Mouse (Mus musculus): ENCODE measurements around the gene Cd52. TPM values are rescaled to one million over a fixed set of nuclear protein-coding genes. Genes with fewer than 3 reads are reported as not detected.
A peak's percentile ranks its signal among the peaks of the same experiment; 100 is the strongest.

Gene Cd52
- polyA plus RNA-seq, 1 experiment from 2014 or later = 8.3 TPM

- no peaks in the 10 kb centered on the region for H3K9me3 ChIP-seq
- H3K27ac ChIP-seq = no peak overlapping the region
Observed at GRCm38 (mm10) chr4:134087412-134087811, 7.5 kb downstream of the Cd52 start.

GRCm38 (mm10) chr4:134084999-134085398, 9.9 kb downstream of the Cd52 start:
- no peak overlapping the region for H3K4me2 ChIP-seq (replicated peaks)
- no peaks in the 10 kb centered on the region for H3K36me3 ChIP-seq
- WGBS = 86% methylated on average over 4 of the region's 4 CpGs
- no peak for ATAC-seq (ENCODE audit: insufficient number of reproducible peaks, insufficient read depth, low FRiP score, low TSS enrichment)
- peaks cover 12% of the 10 kb centered on the region for H3K4me1 ChIP-seq
- H3K9ac ChIP-seq = no peak overlapping the region
- peaks cover 18% of the 10 kb centered on the region for H3K27me3 ChIP-seq
- no peaks in the 10 kb centered on the region for H3K9me3 ChIP-seq
- H3K4me3 ChIP-seq = no peak overlapping the region
- H3K27ac ChIP-seq = no peak overlapping the region

More at GRCm38 (mm10) chr4:134087412-134087811, 7.5 kb downstream of the Cd52 start:
- 32% methylated on average over 7 of the region's 7 CpGs for WGBS
- Histone ChIP-seq H3K4me2 (replicated peaks) (no peak overlapping the region), H3K27me3 (peaks cover 1% of the 10 kb centered on the region; the same call in 1 of the 2 replicates), H3K4me1 (peaks cover 1% of the 10 kb centered on the region; the same call in 1 of the 2 replicates), H3K9ac (no peak overlapping the region), H3K4me3 (no peak overlapping the region), H3K36me3 (no peaks in the 10 kb centered on the region)
- no peak; the same call in 1 of the 2 replicates for ATAC-seq (ENCODE audit: insufficient number of reproducible peaks, insufficient read depth, low FRiP score, low TSS enrichment)

GRCm38 (mm10) chr4:134082460-134082859, 12.4 kb downstream of the Cd52 start:
- peaks cover 18% of the 10 kb centered on the region for H3K27me3 ChIP-seq
- H3K27ac ChIP-seq = no peak overlapping the region
- H3K4me1 ChIP-seq = peaks cover 12% of the 10 kb centered on the region
- H3K9me3 ChIP-seq = no peaks in the 10 kb centered on the region
- no peaks in the 10 kb centered on the region for H3K36me3 ChIP-seq
- H3K4me2 ChIP-seq (replicated peaks) = peak overlapping the region; percentile 87
- ATAC-seq (ENCODE audit: insufficient number of reproducible peaks, insufficient read depth, low FRiP score, low TSS enrichment) = no peak
- 15% methylated on average over 7 of the region's 7 CpGs for WGBS
- peak overlapping the region; percentile 44 for H3K4me3 ChIP-seq
- no peak overlapping the region for H3K9ac ChIP-seq

- H3K9ac ChIP-seq = no peak overlapping the region
- under 1% methylated on average over 39 of the region's 41 CpGs for WGBS
- no peaks in the 10 kb centered on the region for H3K9me3 ChIP-seq
- H3K4me1 ChIP-seq = peaks cover 12% of the 10 kb centered on the region
- H3K4me3 ChIP-seq = peak overlapping the region; percentile 44
- peaks cover 18% of the 10 kb centered on the region for H3K27me3 ChIP-seq
- ATAC-seq (ENCODE audit: insufficient number of reproducible peaks, insufficient read depth, low FRiP score, low TSS enrichment) = peak; percentile 82
- H3K36me3 ChIP-seq = no peaks in the 10 kb centered on the region
- peak overlapping the region; percentile 87 for H3K4me2 ChIP-seq (replicated peaks)
- no peak overlapping the region for H3K27ac ChIP-seq
Observed at GRCm38 (mm10) chr4:134081730-134082386, 13.0 kb downstream of the Cd52 start.

GRCm38 (mm10) chr4:134080674-134081073, 14.2 kb downstream of the Cd52 start:
- 83% methylated on average over 4 of the region's 4 CpGs for WGBS
- no peak overlapping the region for H3K4me3 ChIP-seq

GRCm38 (mm10) chr4:134078694-134079093, 16.2 kb downstream of the Cd52 start:
- H3K9me3 ChIP-seq = no peaks in the 10 kb centered on the region
- H3K36me3 ChIP-seq = no peaks in the 10 kb centered on the region
- no peak overlapping the region for H3K4me2 ChIP-seq (replicated peaks)
- no peak overlapping the region for H3K9ac ChIP-seq
- ATAC-seq (ENCODE audit: insufficient number of reproducible peaks, insufficient read depth, low FRiP score, low TSS enrichment) = no peak
- peaks cover 18% of the 10 kb centered on the region for H3K27me3 ChIP-seq
- H3K27ac ChIP-seq = no peak overlapping the region
- no peak overlapping the region for H3K4me3 ChIP-seq
- H3K4me1 ChIP-seq = peaks cover 12% of the 10 kb centered on the region
- WGBS = 16% methylated on average over 3 of the region's 3 CpGs

More at GRCm38 (mm10) chr4:134080674-134081073, 14.2 kb downstream of the Cd52 start:
- H3K36me3 ChIP-seq = no peaks in the 10 kb centered on the region
- H3K4me2 ChIP-seq (replicated peaks) = no peak overlapping the region
- H3K4me1 ChIP-seq = peaks cover 12% of the 10 kb centered on the region
- no peak overlapping the region for H3K27ac ChIP-seq
- peaks cover 18% of the 10 kb centered on the region for H3K27me3 ChIP-seq
- H3K9ac ChIP-seq = no peak overlapping the region
- no peak for ATAC-seq (ENCODE audit: insufficient number of reproducible peaks, insufficient read depth, low FRiP score, low TSS enrichment)
- H3K9me3 ChIP-seq = no peaks in the 10 kb centered on the region

- H3K4me2 ChIP-seq (replicated peaks) = no peak overlapping the region
- H3K27ac ChIP-seq = no peak overlapping the region
- WGBS = 83% methylated on average over 4 of the region's 4 CpGs
- H3K27me3 ChIP-seq = peaks cover 21% of the 10 kb centered on the region
- no peaks in the 10 kb centered on the region for H3K36me3 ChIP-seq
- H3K4me3 ChIP-seq = no peak overlapping the region
- ATAC-seq (ENCODE audit: insufficient number of reproducible peaks, insufficient read depth, low FRiP score, low TSS enrichment) = no peak
- H3K9me3 ChIP-seq = no peaks in the 10 kb centered on the region
- no peaks in the 10 kb centered on the region; the same call in 1 of the 2 replicates for H3K4me1 ChIP-seq
- no peak overlapping the region for H3K9ac ChIP-seq
Observed at GRCm38 (mm10) chr4:134068793-134069580, 25.9 kb downstream of the Cd52 start.

GRCm38 (mm10) chr4:134067833-134068544, 26.9 kb downstream of the Cd52 start:
- no peaks in the 10 kb centered on the region; the same call in 1 of the 2 replicates for H3K4me1 ChIP-seq
- H3K27ac ChIP-seq = no peak overlapping the region
- H3K36me3 ChIP-seq = no peaks in the 10 kb centered on the region
- no peaks in the 10 kb centered on the region for H3K9me3 ChIP-seq
- ATAC-seq (ENCODE audit: insufficient number of reproducible peaks, insufficient read depth, low FRiP score, low TSS enrichment) = no peak
- H3K4me3 ChIP-seq = no peak overlapping the region
- H3K9ac ChIP-seq = no peak overlapping the region
- H3K27me3 ChIP-seq = peaks cover 22% of the 10 kb centered on the region
- no peak overlapping the region for H3K4me2 ChIP-seq (replicated peaks)
- WGBS = 84% methylated on average over 7 of the region's 7 CpGs

- Histone ChIP-seq H3K4me1 (no peaks in the 10 kb centered on the region; the same call in 1 of the 2 replicates), H3K4me2 (replicated peaks) (no peak overlapping the region), H3K27me3 (peaks cover 25% of the 10 kb centered on the region), H3K4me3 (no peak overlapping the region), H3K27ac (no peak overlapping the region), H3K9ac (no peak overlapping the region), H3K9me3 (no peaks in the 10 kb centered on the region), H3K36me3 (no peaks in the 10 kb centered on the region)
- 93% methylated on average over 8 of the region's 8 CpGs for WGBS
- ATAC-seq (ENCODE audit: insufficient number of reproducible peaks, insufficient read depth, low FRiP score, low TSS enrichment) = no peak
Observed at GRCm38 (mm10) chr4:134067383-134067782, 27.5 kb downstream of the Cd52 start.

- Histone ChIP-seq H3K36me3 (no peaks in the 10 kb centered on the region), H3K27ac (no peak overlapping the region), H3K4me3 (no peak overlapping the region), H3K4me1 (no peaks in the 10 kb centered on the region; the same call in 1 of the 2 replicates), H3K27me3 (peaks cover 32% of the 10 kb centered on the region), H3K9me3 (no peaks in the 10 kb centered on the region), H3K9ac (no peak overlapping the region; the same call in 1 of the 2 replicates), H3K4me2 (replicated peaks) (peak overlapping the region; percentile 22)
- WGBS = 19% methylated on average over 23 of the region's 23 CpGs
- ATAC-seq (ENCODE audit: insufficient number of reproducible peaks, insufficient read depth, low FRiP score, low TSS enrichment) = no peak
Observed at GRCm38 (mm10) chr4:134065431-134066004, 29.4 kb downstream of the Cd52 start.

GRCm38 (mm10) chr4:134062561-134062960, 32.3 kb downstream of the Cd52 start:
- no peak overlapping the region for H3K27ac ChIP-seq
- H3K4me1 ChIP-seq = no peaks in the 10 kb centered on the region; the same call in 1 of the 2 replicates
- no peak overlapping the region for H3K4me3 ChIP-seq
- no peak overlapping the region for H3K4me2 ChIP-seq (replicated peaks)
- H3K27me3 ChIP-seq = peaks cover 40% of the 10 kb centered on the region
- no peak overlapping the region for H3K9ac ChIP-seq
- no peaks in the 10 kb centered on the region for H3K9me3 ChIP-seq
- no peaks in the 10 kb centered on the region for H3K36me3 ChIP-seq
- WGBS = 64% methylated on average over 7 of the region's 8 CpGs
- ATAC-seq (ENCODE audit: insufficient number of reproducible peaks, insufficient read depth, low FRiP score, low TSS enrichment) = no peak

Data from embryonic facial prominence, embryonic 12.5 days (tissue).